Mouse (Mus musculus): ENCODE data around the gene Oser1. TPM values are rescaled to one million over a fixed set of nuclear protein-coding genes. Genes with fewer than 3 reads are reported as not detected.

Gene Oser1
- total and polyA plus RNA-seq, 3 experiments = 9.7 to 21.2 (median 19.6) TPM

DNA sequence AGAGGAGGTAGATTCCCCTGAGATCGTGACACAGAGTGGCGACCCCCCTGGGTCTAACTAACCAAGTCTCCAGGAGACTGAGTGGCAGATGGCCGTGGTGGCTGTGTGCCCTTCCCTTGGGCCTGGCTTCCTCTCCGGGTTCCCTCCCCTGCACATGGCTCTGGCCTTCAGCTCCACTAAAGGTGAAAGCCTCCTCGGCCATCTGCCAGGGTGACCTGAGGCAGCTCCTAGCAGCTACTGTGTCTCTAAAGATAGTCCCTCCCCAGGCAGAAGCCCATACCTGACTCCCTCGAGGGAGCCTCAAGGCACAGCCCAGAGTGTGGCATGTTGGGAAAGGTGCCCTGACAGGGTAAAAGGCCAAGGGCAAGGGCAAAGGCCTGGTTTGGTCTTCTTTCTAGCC lies 19.0 kb upstream of the Oser1 start:
- peak; percentile 55 to 70 for DNase-seq
- Histone ChIP-seq H3K4me3 (no peak overlapping the region), H3K27me3 (ENCODE audit: control insufficient read depth, insufficient read depth, low read length) (peaks cover 2% of the 10 kb centered on the region), H3K79me2 (replicated peaks; ENCODE audit: control insufficient read depth, insufficient read depth, low read length) (no peaks in the 10 kb centered on the region), H3K9ac (ENCODE audit: low read depth, low read length) (no peak overlapping the region), H3K36me3 (ENCODE audit: control insufficient read depth, insufficient read depth, low read length) (no peaks in the 10 kb centered on the region), H3K27ac (no peak overlapping the region), H3K4me1 (ENCODE audit: control insufficient read depth, insufficient read depth, low read length) (no peaks in the 10 kb centered on the region)
- no peak for TF ChIP-seq POLR2A (IDR thresholded peaks at IDR 0.05; ENCODE audit: insufficient read depth, low read depth, low read length)
- no peak for TF ChIP-seq EP300 (IDR thresholded peaks at IDR 0.05; ENCODE audit: insufficient read depth, low read depth, low read length)
- no peak for TF ChIP-seq CTCF (IDR thresholded peaks at IDR 0.05)
- intact Hi-C loops (cut with DNase I) = no loop called here
- WGBS = 40% methylated on average over 6 of the region's 6 CpGs

- Histone ChIP-seq H3K9ac (ENCODE audit: low read depth, low read length) (no peak overlapping the region), H3K36me3 (ENCODE audit: control insufficient read depth, insufficient read depth, low read length) (no peaks in the 10 kb centered on the region), H3K4me3 (no peak overlapping the region), H3K79me2 (replicated peaks; ENCODE audit: control insufficient read depth, insufficient read depth, low read length) (no peaks in the 10 kb centered on the region), H3K4me1 (ENCODE audit: control insufficient read depth, insufficient read depth, low read length) (no peaks in the 10 kb centered on the region), H3K27ac (no peak overlapping the region), H3K27me3 (ENCODE audit: control insufficient read depth, insufficient read depth, low read length) (peaks cover 6% of the 10 kb centered on the region)
- 32% methylated on average over 1 of the region's 1 CpGs for WGBS
- intact Hi-C loops (cut with DNase I) = no loop called here
- DNase-seq = no peak
- no peak for TF ChIP-seq CTCF (IDR thresholded peaks at IDR 0.05)
- TF ChIP-seq EP300 (IDR thresholded peaks at IDR 0.05; ENCODE audit: insufficient read depth, low read depth, low read length) = no peak
- TF ChIP-seq POLR2A (IDR thresholded peaks at IDR 0.05; ENCODE audit: insufficient read depth, low read depth, low read length) = no peak
Measured at GRCm38 (mm10) chr2:163439488-163439887, 15.0 kb upstream of the Oser1 start.

GRCm38 (mm10) chr2:163438619-163439451 lies 14.3 kb upstream of the Oser1 start:
- TF ChIP-seq CTCF (IDR thresholded peaks at IDR 0.05) = no peak
- Histone ChIP-seq H3K9ac (ENCODE audit: low read depth, low read length) (no peak overlapping the region), H3K27me3 (ENCODE audit: control insufficient read depth, insufficient read depth, low read length) (peaks cover 6% of the 10 kb centered on the region), H3K4me1 (ENCODE audit: control insufficient read depth, insufficient read depth, low read length) (no peaks in the 10 kb centered on the region), H3K79me2 (replicated peaks; ENCODE audit: control insufficient read depth, insufficient read depth, low read length) (no peaks in the 10 kb centered on the region), H3K36me3 (ENCODE audit: control insufficient read depth, insufficient read depth, low read length) (no peaks in the 10 kb centered on the region), H3K4me3 (peak overlapping the region; percentile 12; the same call in 1 of the 2 replicates), H3K27ac (no peak overlapping the region)
- WGBS = 1% methylated on average over 30 of the region's 30 CpGs
- no peak for DNase-seq
- intact Hi-C loops (cut with DNase I) = no loop called here

DNA sequence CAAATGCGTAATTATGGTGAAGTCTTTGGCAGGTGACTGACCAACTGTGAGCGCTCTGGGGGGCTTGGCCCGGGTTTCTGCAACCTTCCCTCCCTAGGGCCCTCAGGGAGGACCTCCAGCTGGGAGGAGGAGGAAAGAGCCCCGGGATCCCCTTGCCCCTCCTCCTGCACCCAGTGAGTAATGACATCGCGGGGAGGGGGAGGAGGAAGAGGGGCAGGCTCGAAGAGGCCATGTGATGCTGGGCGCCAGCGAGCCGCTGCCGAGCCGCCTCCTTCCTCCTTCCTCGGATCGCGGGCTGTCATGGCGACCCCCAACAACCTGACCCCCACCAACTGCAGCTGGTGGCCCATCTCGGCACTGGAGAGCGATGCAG lies 13.7 kb upstream of the Oser1 start, which contains the start of gene Gdap1l1:
Gene Gdap1l1, plus strand, starts transcription at position 231 of the 373 bp plus-strand sequence.
- no peaks in the 10 kb centered on the region for H3K4me1 ChIP-seq (ENCODE audit: control insufficient read depth, insufficient read depth, low read length)
- no peak for DNase-seq
- H3K4me3 ChIP-seq = peak within 1 kb of the TSS; percentile 12; the same call in 1 of the 2 replicates
- H3K27me3 ChIP-seq (ENCODE audit: control insufficient read depth, insufficient read depth, low read length) = peaks cover 6% of the 10 kb centered on the region
- no peak for TF ChIP-seq EP300 (IDR thresholded peaks at IDR 0.05; ENCODE audit: insufficient read depth, low read depth, low read length)
- TF ChIP-seq CTCF (IDR thresholded peaks at IDR 0.05) = no peak
- TF ChIP-seq POLR2A (IDR thresholded peaks at IDR 0.05; ENCODE audit: insufficient read depth, low read depth, low read length) = no peak
- no peaks in the 10 kb centered on the region for H3K79me2 ChIP-seq (replicated peaks; ENCODE audit: control insufficient read depth, insufficient read depth, low read length)
- H3K27ac ChIP-seq = no peak within 1 kb of the TSS
- no peaks in the 10 kb centered on the region for H3K36me3 ChIP-seq (ENCODE audit: control insufficient read depth, insufficient read depth, low read length)
- 3% methylated on average over 15 of the region's 18 CpGs for WGBS
- intact Hi-C loops (cut with DNase I) = no loop called here
- H3K9ac ChIP-seq (ENCODE audit: low read depth, low read length) = no peak within 1 kb of the TSS

DNA sequence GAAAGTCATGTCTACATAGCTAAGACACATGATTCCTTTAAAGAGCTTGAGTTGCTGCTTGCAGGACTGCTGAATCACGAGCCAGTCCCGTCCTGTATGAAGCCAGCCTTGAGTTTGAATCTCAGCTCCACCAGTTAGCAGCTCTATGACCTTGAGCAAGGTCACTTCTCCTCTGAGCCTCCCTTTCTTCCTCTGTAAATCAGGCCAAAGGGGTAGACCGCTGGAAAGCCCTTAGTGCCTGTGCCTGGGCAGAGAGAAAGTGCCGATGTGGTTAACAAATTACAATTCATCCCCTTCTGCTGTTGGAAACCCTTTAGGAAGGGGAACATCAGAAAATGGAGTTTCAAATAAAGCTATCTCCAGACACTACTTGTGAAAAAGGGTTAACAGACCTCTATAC lies 13.3 kb upstream of the Oser1 start:
- Histone ChIP-seq H3K9ac (ENCODE audit: low read depth, low read length) (no peak overlapping the region), H3K79me2 (replicated peaks; ENCODE audit: control insufficient read depth, insufficient read depth, low read length) (no peaks in the 10 kb centered on the region), H3K27me3 (ENCODE audit: control insufficient read depth, insufficient read depth, low read length) (peaks cover 6% of the 10 kb centered on the region), H3K27ac (no peak overlapping the region), H3K36me3 (ENCODE audit: control insufficient read depth, insufficient read depth, low read length) (no peaks in the 10 kb centered on the region), H3K4me3 (no peak overlapping the region), H3K4me1 (ENCODE audit: control insufficient read depth, insufficient read depth, low read length) (no peaks in the 10 kb centered on the region)
- intact Hi-C loops (cut with DNase I) = no loop called here
- no peak for DNase-seq
- WGBS = 51% methylated on average over 4 of the region's 4 CpGs
- TF ChIP-seq CTCF (IDR thresholded peaks at IDR 0.05) = no peak
- TF ChIP-seq POLR2A (IDR thresholded peaks at IDR 0.05; ENCODE audit: insufficient read depth, low read depth, low read length) = no peak
- no peak for TF ChIP-seq EP300 (IDR thresholded peaks at IDR 0.05; ENCODE audit: insufficient read depth, low read depth, low read length)

DNA sequence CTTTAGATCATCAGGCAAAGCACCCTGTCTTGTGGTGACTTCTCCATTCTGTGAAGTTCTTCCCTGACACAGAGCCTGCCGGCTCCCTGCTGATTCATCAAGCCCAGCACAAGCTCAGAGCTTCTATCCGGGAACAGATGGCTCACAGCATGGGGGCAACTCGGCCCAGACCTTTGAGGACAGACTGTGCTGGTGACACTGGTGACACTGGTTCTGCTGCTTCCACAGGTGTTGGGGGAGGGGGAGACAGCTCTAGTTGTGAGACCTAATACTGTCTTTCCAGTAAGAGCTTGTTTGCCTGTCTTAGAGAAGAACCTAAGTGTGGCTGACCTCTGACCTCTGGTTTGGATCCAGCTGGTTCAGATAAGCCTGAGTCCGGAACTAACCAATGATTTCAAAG lies 9.5 kb upstream of the Oser1 start:
- WGBS = 16% methylated on average over 4 of the region's 4 CpGs
- DNase-seq = no peak
- intact Hi-C loops (cut with DNase I) = no loop called here
- no peaks in the 10 kb centered on the region for H3K36me3 ChIP-seq (ENCODE audit: control insufficient read depth, insufficient read depth, low read length)
- no peak overlapping the region for H3K4me3 ChIP-seq
- no peak for TF ChIP-seq CTCF (IDR thresholded peaks at IDR 0.05)
- no peak for TF ChIP-seq EP300 (IDR thresholded peaks at IDR 0.05; ENCODE audit: insufficient read depth, low read depth, low read length)
- TF ChIP-seq POLR2A (IDR thresholded peaks at IDR 0.05; ENCODE audit: insufficient read depth, low read depth, low read length) = no peak
- no peak overlapping the region for H3K27ac ChIP-seq
- H3K27me3 ChIP-seq (ENCODE audit: control insufficient read depth, insufficient read depth, low read length) = peaks cover 6% of the 10 kb centered on the region
- H3K9ac ChIP-seq (ENCODE audit: low read depth, low read length) = no peak overlapping the region
- H3K4me1 ChIP-seq (ENCODE audit: control insufficient read depth, insufficient read depth, low read length) = no peaks in the 10 kb centered on the region
- H3K79me2 ChIP-seq (replicated peaks; ENCODE audit: control insufficient read depth, insufficient read depth, low read length) = no peaks in the 10 kb centered on the region

Data from heart, adult 2 months (tissue).